Mouse (Mus musculus) C2C12 (cell line): ENCODE data around the gene Ccni. TPM values are rescaled to one million over a fixed set of nuclear protein-coding genes. Genes with fewer than 3 reads are reported as not detected.

Source experiments
- H3K27me3 ChIP-seq: one replicate; pipeline ENCODE4 v1.6.1; 2011; ENCODE audit not compliant: control insufficient read depth, insufficient read depth, insufficient read length
- H3K36me3 ChIP-seq: one replicate; pipeline ENCODE4 v1.6.1; 2011; ENCODE audit not compliant: control insufficient read depth, insufficient read depth
- H3K4me3 ChIP-seq: one replicate; pipeline ENCODE4 v1.5.1; 2011; ENCODE audit warnings: mild to moderate bottlenecking, control low read depth; ENCODE audit not compliant: poor library complexity, insufficient read depth, severe bottlenecking
- H3K79me2 ChIP-seq: one replicate; pipeline ENCODE4 v1.6.1; 2011; ENCODE audit not compliant: control insufficient read depth, insufficient read depth
- H3K79me3 ChIP-seq: one replicate; pipeline ENCODE4 v1.6.1; 2011; ENCODE audit warnings: low read depth, control low read depth
- H3ac ChIP-seq: one replicate; pipeline ENCODE3; 2011; ENCODE audit warnings: low read depth; ENCODE audit not compliant: control insufficient read depth, insufficient read length
- CEBPB ChIP-seq: IDR thresholded peaks from one replicate; pipeline ENCODE4 v1.6.1; 2011; ENCODE audit warnings: low read depth, mild to moderate bottlenecking, control low read depth, moderate library complexity
- CTCF ChIP-seq: IDR thresholded peaks from one replicate; pipeline ENCODE4 v1.5.1; 2011; ENCODE audit not compliant: control insufficient read depth, insufficient read depth, insufficient read length
- FOSL1 ChIP-seq: IDR thresholded peaks from one replicate; pipeline ENCODE4 v1.8.0; 2011; ENCODE audit warnings: mild to moderate bottlenecking, low read length; ENCODE audit not compliant: poor library complexity, insufficient read depth, severe bottlenecking
- MAX ChIP-seq: IDR thresholded peaks from one replicate; pipeline ENCODE4 v1.6.1; 2011; ENCODE audit warnings: mild to moderate bottlenecking, control low read depth
- MYOD1 ChIP-seq: IDR thresholded peaks from one replicate; pipeline ENCODE4 v1.6.1; 2011; ENCODE audit warnings: low read depth; ENCODE audit not compliant: control insufficient read depth, insufficient read length
- MYOG ChIP-seq: IDR thresholded peaks from one replicate; pipeline ENCODE4 v1.6.1; 2011; ENCODE audit not compliant: control insufficient read depth, insufficient read length; ENCODE audit errors: extremely low read depth
- USF1 ChIP-seq: IDR thresholded peaks from one replicate; pipeline ENCODE4 v1.6.1; 2011; ENCODE audit warnings: low read depth, mild to moderate bottlenecking, control low read depth, moderate library complexity
- long read RNA-seq, 2 experiments: library from polyadenylated mRNA; unstranded; transcript quantifications; one replicate each; pipeline ENCODE4 v2.0.0; 2019 to 2020
- polyA plus RNA-seq: library from polyadenylated mRNA; unstranded; fragments of >200 nt; fragmentation: generic; extraction: Trizol; gene quantifications from one replicate; pipeline ENCODE4 v1.2.1, GENCODE M21; 2012; ENCODE audit warnings: missing spikeins

Ccni gene
- polyA plus RNA-seq, result 82.3 TPM
- long read RNA-seq, experiment 1, partial matches to known transcripts, result 7 of 21 reads
- long read RNA-seq, experiment 1, other reads (novel, unspliced or antisense), result 11 of 21 reads
- long read RNA-seq, experiment 2, transcript Ccni-201 (7 exons, 2,804 nt), result major isoform, 7 of 19 reads
- long read RNA-seq, experiment 2, partial matches to known transcripts, result 8 of 19 reads
- long read RNA-seq, experiment 2, other reads (novel, unspliced or antisense), result 4 of 19 reads

DNA sequence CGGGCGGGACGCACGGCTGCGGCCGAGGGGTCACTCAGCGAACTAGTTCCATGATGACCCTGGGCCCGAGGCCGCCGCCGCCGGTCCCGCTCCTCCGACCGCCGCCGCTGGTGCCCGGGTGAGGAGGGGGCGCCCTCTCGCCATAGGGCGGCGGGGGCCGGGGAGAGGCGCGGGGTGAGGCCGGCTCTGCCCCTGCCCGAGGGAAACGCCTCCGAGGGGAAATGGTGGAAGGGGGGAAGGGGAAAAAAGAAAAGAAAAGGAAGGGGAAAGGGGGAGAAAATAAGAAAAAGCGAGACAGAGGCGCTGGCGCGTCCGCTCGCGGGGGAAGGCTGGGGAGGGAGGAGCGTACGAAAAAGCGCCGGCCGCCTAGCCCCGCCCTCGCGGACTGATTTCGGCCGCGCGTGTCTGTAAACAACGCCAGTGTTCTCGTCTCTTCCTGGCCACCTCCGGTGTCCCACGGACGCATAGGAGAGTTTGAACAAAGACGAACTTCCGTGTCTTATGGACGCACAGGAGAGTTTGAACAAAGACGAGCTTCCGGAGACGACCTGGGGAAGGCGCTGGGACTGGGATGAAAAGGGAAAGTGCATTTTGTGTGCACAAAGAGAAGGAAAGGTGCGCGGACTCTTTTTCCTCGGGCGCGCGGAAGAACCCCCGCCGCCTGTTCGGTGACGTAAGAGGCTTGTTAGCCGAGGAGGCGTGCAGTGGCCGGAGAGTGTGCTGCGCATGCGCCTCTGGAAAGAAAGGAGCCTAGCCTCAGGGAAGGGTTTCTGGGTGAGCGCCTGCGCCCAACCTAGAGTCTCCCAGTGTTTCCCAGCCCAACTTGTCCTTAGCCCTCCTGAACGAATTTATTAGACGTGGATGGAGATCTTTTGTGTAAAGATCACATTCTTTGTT lies at the start of gene Ccni, which contains the start of gene 2010109A12Rik:
TSS of gene Ccni (minus strand) at position 387 of the 897 bp plus-strand sequence.
TSS of gene 2010109A12Rik (plus strand) at position 410 of the 897 bp plus-strand sequence.
- peak within 1 kb of the TSS; percentile 55 for H3ac ChIP-seq
- no peak for TF ChIP-seq USF1
- TF ChIP-seq MAX, result peak; percentile 76

DNA sequence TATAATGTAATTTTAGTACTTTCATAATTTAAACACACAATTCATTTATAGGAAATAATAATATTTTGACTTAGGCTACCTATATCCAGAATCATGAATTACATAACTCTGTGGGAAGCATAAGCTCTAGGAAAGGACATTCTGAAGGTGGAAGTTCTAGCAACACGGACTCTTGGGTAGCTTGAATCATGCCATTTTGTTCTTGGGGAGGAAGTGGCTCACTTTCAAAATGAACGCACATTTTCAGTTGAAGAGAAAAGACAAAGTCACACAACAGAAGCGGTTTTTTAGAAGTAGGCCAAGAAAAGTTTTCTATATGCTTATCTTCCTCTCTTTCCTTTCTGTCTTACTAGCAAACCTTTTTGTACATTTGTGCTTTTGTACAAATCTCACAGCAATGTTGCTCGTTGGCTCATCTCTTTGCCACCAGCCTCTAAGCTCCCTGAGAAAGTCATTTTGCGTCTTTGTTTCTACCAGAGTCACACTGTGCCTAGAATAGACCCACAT lies 49.5 kb upstream of the Ccni start:
- H3K27me3 ChIP-seq, result no peaks in the 10 kb centered on the region
- H3ac ChIP-seq, result no peak overlapping the region
- no peaks in the 10 kb centered on the region for H3K79me2 ChIP-seq
- TF ChIP-seq USF1, result no peak
- TF ChIP-seq CEBPB, result no peak
- no peak for TF ChIP-seq FOSL1
- TF ChIP-seq MYOD1, result no peak
- no peak for TF ChIP-seq CTCF
- TF ChIP-seq MAX, result no peak
- TF ChIP-seq MYOG, result no peak
- H3K36me3 ChIP-seq, result no peaks in the 10 kb centered on the region
- no peak overlapping the region for H3K4me3 ChIP-seq
- no peaks in the 10 kb centered on the region for H3K79me3 ChIP-seq

More for the DNA sequence above, at the start of gene Ccni, which contains the start of gene 2010109A12Rik:
- Histone ChIP-seq H3K79me2 (peaks cover 34% of the 10 kb centered on the region), H3K36me3 (peaks cover 6% of the 10 kb centered on the region), H3K79me3 (peaks cover 25% of the 10 kb centered on the region), H3K4me3 (peak within 1 kb of the TSS; percentile 63), H3K27me3 (no peaks in the 10 kb centered on the region)

DNA sequence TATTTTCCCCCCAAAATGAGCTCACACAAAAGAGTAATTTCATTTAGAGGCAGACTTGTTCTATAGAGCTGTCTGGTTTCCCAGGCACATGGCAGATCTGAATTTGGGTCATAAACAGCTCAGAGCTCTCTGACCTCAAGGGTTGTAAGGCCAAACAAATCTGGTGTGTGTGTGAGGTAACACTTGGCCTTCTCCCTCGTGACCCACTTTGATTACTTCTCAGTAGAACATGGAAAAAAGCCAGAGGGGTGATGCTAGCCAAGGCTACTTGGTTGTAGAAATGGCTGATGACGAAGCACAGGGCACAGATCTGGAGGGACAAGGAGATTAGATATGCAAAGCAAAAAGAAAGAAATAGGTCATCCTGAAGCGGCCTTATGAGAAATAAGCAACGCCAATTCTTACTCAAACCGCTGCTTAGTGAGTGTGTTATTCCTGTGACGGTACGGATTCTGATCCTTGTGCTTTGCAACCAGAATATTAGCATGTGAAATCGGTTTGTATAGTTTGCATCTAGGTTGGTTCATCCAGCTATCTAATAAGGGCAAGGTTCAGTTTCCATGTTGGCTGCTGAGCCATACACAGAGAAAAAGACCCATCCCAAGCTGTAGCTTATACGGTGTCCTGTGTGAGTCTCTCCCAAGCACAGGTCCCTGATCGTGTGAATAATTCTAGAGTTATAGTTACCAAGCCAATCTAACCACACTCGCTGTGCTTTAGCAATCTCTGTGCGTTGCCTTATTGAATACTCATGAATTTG lies 44.9 kb upstream of the Ccni start:
- Histone ChIP-seq H3K79me2 (no peaks in the 10 kb centered on the region), H3K27me3 (no peaks in the 10 kb centered on the region), H3K4me3 (no peak overlapping the region), H3ac (no peak overlapping the region), H3K36me3 (no peaks in the 10 kb centered on the region), H3K79me3 (no peaks in the 10 kb centered on the region)
- no peak for TF ChIP-seq MYOG
- TF ChIP-seq MAX, result no peak
- no peak for TF ChIP-seq MYOD1
- TF ChIP-seq CTCF, result no peak
- no peak for TF ChIP-seq FOSL1
- no peak for TF ChIP-seq CEBPB
- TF ChIP-seq USF1, result no peak

GRCm38 (mm10) chr5:93249940-93250578 lies 43.8 kb upstream of the Ccni start:
- H3K36me3 ChIP-seq, result no peaks in the 10 kb centered on the region
- no peaks in the 10 kb centered on the region for H3K79me3 ChIP-seq
- no peaks in the 10 kb centered on the region for H3K79me2 ChIP-seq
- H3K4me3 ChIP-seq, result no peak overlapping the region
- TF ChIP-seq FOSL1 (no peak), CEBPB (no peak), MYOG (no peak), MAX (no peak), CTCF (no peak), MYOD1 (no peak), USF1 (no peak)
- no peak overlapping the region for H3ac ChIP-seq
- H3K27me3 ChIP-seq, result no peaks in the 10 kb centered on the region

GRCm38 (mm10) chr5:93245280-93245679 lies 39.0 kb upstream of the Ccni start:
- H3ac ChIP-seq, result no peak overlapping the region
- TF ChIP-seq CEBPB (no peak), CTCF (no peak), MAX (no peak), MYOD1 (no peak), USF1 (no peak), MYOG (no peak), FOSL1 (no peak)

More at GRCm38 (mm10) chr5:93245280-93245679, 39.0 kb upstream of the Ccni start:
- Histone ChIP-seq H3K4me3 (no peak overlapping the region), H3K79me3 (no peaks in the 10 kb centered on the region), H3K79me2 (no peaks in the 10 kb centered on the region), H3K27me3 (no peaks in the 10 kb centered on the region), H3K36me3 (no peaks in the 10 kb centered on the region)
